Mouse (Mus musculus) neural tube, embryonic 11.5 days (tissue): Measurements from ENCODE around the gene Tmem240. TPM values are rescaled to one million over a fixed set of nuclear protein-coding genes. Genes with fewer than 3 reads are reported as not detected.

Experiments
- ATAC-seq: fragments of 200-750 bp; cut with Nextera tagmentation; 2 replicates; pipeline ENCODE4 v1.8.0; 2017; ENCODE audit warnings: moderate number of reproducible peaks, mild to moderate bottlenecking, moderate TSS enrichment, moderate library complexity; ENCODE audit not compliant: insufficient read depth, low FRiP score, low TSS enrichment
- DNase-seq: peaks from one replicate; pipeline ENCODE4 v3.0.0-alpha.2; 2015; ENCODE audit warnings: low spot score
- H3K27ac ChIP-seq: fragments of 300-500 bp; sonication (generic); 2 replicates; pipeline ENCODE4 v1.5.1; 2014; ENCODE audit warnings: low read depth, mild to moderate bottlenecking, low read length
- H3K27me3 ChIP-seq: fragments of 300-500 bp; sonication (generic); 2 replicates; pipeline ENCODE4 v1.6.1; 2014; ENCODE audit warnings: mild to moderate bottlenecking, low read length, mixed read lengths; ENCODE audit not compliant: control insufficient read depth, insufficient read depth
- H3K36me3 ChIP-seq: fragments of 300-500 bp; sonication (generic); 2 replicates; pipeline ENCODE4 v1.6.1; 2014; ENCODE audit warnings: mild to moderate bottlenecking, low read length, moderate library complexity, mixed read lengths; ENCODE audit not compliant: control insufficient read depth, insufficient read depth
- H3K4me1 ChIP-seq: fragments of 300-500 bp; sonication (generic); 2 replicates; pipeline ENCODE4 v1.6.1; 2014; ENCODE audit warnings: low read length, mixed read lengths; ENCODE audit not compliant: control insufficient read depth, insufficient read depth
- H3K4me2 ChIP-seq: fragments of 300-500 bp; sonication (generic); 2 replicates; pipeline ENCODE4 v1.6.1; 2014; ENCODE audit warnings: low read depth, mild to moderate bottlenecking, moderate library complexity
- H3K4me3 ChIP-seq: fragments of 300-500 bp; sonication (generic); 2 replicates; pipeline ENCODE4 v1.5.1; 2014; ENCODE audit warnings: low read depth, low read length
- H3K9ac ChIP-seq: fragments of 300-500 bp; sonication (generic); 2 replicates; pipeline ENCODE4 v1.6.1; 2014; ENCODE audit warnings: mild to moderate bottlenecking, low read length
- H3K9me3 ChIP-seq: fragments of 300-500 bp; sonication (generic); 2 replicates; pipeline ENCODE4 v1.6.1; 2016; ENCODE audit warnings: low read length; ENCODE audit not compliant: control insufficient read depth
- whole genome bisulfite sequencing: fragments of 180-500 bp; shearing (Covaris S2); extraction: QIAGEN DNeasy Blood & Tissue Kit; methylation state at CpG from one replicate; pipeline ENCODE4 v1.1.7; 2014; 5-methylcytosine and 5-hydroxymethylcytosine counted together
- polyA plus RNA-seq: library from polyadenylated mRNA; unstranded; fragments of >200 nt; fragmentation: Nextera tagmentation; extraction: Ambion mirVana; gene quantifications from 2 replicates; pipeline ENCODE4 v1.2.1, GENCODE M21; 2014

Tmem240 gene
- polyA plus RNA-seq, 1 experiment from 2014 or later: 1.3 TPM

DNA sequence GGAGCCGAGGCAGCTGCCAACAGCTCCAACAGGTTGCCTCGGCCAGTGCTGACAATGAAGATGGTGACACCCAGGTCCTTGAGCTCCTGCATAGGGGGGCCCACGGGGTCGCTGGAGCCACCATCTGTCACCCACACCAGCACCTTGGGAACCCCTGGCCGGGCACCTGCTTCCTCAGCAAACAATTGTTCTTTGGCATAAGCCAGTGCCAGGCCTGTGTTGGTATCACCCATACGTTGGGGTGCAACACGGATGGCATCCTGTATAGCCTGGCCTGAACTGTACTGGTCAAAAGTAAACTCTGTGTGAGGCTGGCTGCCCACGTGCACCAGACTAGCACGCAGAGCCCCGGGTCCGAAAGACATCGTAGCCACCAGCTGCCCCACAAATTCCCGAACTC is 38.2 kb downstream of the Tmem240 start:
- WGBS: 84% methylated on average over 13 of the region's 13 CpGs
- no peaks in the 10 kb centered on the region for H3K36me3 ChIP-seq
- ATAC-seq (no peak), DNase-seq (no peak)
- peaks cover 6% of the 10 kb centered on the region for H3K4me1 ChIP-seq
- H3K9ac ChIP-seq: no peak overlapping the region
- H3K4me2 ChIP-seq: no peak overlapping the region
- H3K9me3 ChIP-seq: no peaks in the 10 kb centered on the region
- no peak overlapping the region for H3K27ac ChIP-seq
- H3K4me3 ChIP-seq: no peak overlapping the region
- no peaks in the 10 kb centered on the region for H3K27me3 ChIP-seq

DNA sequence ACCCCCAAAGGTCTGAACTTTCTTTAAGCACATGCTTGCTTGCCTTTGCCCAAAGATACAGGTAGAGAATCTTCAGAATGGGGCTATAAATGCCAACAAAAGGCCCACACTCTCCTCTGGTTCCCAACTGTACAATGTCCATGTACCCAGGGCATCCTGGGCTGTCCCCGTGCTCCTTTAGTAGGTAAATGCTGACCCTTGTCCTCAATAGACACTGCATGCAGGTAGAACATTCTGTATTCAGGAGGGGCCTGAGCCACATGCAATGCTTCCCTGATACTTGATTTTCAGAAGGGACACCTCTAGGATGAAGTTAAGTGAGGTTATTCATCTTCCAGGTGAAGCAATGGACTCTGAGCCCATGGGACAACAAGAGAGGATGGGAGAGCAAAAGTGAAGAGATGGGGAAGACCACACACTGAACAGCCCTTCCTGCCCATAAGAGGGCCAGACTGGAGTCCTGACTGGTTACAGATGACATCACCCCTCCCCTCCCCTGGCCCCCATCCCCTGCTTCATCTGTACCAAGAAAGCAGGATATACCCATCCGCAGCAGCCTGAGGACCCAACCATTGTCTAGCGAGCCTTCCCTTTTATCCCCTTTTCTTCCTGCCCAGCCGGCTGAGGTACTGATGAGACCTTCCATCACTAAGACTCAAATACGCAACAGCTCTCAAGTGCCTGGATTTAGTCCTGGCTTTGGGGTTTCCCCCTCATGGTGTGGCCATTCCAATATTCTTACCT is 38.9 kb downstream of the Tmem240 start:
- peaks cover 6% of the 10 kb centered on the region for H3K4me1 ChIP-seq
- peak overlapping the region; percentile 68 for H3K4me2 ChIP-seq
- no peaks in the 10 kb centered on the region for H3K36me3 ChIP-seq
- H3K27ac ChIP-seq: no peak overlapping the region
- ATAC-seq (no peak), DNase-seq (no peak)
- H3K9ac ChIP-seq: no peak overlapping the region
- H3K4me3 ChIP-seq: peak overlapping the region; percentile 30; the same call in 1 of the 2 replicates
- H3K9me3 ChIP-seq: no peaks in the 10 kb centered on the region
- no peaks in the 10 kb centered on the region for H3K27me3 ChIP-seq
- 49% methylated on average over 5 of the region's 5 CpGs for WGBS

DNA sequence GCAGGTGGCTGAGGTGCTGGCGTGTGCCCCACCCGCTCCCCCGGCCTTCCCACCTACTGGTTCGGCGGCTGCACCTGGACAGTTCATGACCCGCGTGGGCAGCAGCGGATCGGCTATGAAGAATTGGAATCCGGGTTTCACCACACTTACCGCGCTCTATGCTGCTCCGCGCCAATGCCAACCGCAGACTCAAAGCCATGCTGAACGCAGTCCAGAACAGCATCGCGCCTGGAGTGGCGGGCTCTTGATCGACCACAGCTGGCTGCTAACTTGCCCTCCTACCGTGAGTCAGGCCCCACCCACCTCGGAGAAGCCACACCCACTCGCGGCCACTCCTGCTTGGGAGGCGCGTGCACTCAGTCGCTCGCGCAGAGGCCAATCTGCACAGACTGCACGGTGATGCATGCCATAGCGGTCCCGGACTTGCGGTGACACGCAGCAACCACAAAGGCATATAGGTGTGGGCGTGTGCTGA is 39.7 kb downstream of the Tmem240 start, which contains the start of gene Vwa1:
Gene Vwa1, minus strand, starts transcription at position 419 of the 475 bp plus-strand sequence.
- H3K9me3 ChIP-seq: no peaks in the 10 kb centered on the region
- WGBS: 1% methylated on average over 35 of the region's 35 CpGs
- H3K27ac ChIP-seq: no peak within 1 kb of the TSS; the same call in 1 of the 2 replicates
- no peaks in the 10 kb centered on the region for H3K36me3 ChIP-seq
- peak within 1 kb of the TSS; percentile 44 for H3K9ac ChIP-seq
- ATAC-seq (peak; percentile 31), DNase-seq (peak; percentile 86)
- H3K4me3 ChIP-seq: peak within 1 kb of the TSS; percentile 30
- H3K4me2 ChIP-seq: peak within 1 kb of the TSS; percentile 68
- H3K4me1 ChIP-seq: peaks cover 6% of the 10 kb centered on the region
- H3K27me3 ChIP-seq: no peaks in the 10 kb centered on the region

DNA sequence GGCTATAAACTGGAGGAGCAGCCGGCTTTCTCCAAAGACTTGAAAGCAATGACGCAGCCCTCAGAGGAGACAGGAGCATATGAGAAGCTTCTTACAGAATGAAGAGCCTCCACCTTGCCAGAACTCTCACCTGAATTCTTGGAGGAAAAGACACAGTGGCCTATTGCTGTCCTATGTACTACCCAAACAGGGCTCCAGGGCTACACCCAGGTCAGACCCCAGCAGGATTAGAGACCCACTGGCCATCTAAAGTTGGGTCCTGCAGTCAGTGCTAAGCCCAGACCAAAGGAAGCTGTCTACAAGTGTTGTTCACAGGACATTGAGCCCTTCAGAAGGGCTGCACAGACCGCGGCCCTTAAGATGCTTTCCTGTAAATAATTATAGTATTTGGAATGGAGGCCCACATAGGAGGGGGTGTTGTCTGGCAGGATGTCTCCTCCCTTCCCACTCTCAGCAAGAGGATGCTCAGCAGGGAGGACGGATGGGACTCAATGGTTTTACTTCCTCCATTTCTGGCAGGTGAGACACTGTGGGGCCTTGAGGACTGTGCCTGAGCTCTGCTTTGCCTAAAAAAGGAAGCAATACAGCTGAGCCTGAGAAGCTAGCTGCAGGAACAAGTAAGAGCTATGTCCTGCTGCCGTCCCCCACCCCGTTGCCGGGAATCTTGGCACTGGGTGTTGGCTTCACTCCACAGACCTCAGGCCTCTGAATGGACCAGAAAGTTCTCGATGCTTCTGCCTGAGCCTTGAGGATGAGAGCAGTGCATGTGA is 40.6 kb downstream of the Tmem240 start:
- Histone ChIP-seq H3K36me3 (no peaks in the 10 kb centered on the region), H3K27me3 (no peaks in the 10 kb centered on the region), H3K4me3 (no peak overlapping the region), H3K27ac (no peak overlapping the region; the same call in 1 of the 2 replicates), H3K4me1 (peaks cover 6% of the 10 kb centered on the region), H3K9ac (peak overlapping the region; percentile 44; the same call in 1 of the 2 replicates), H3K4me2 (peak overlapping the region; percentile 68), H3K9me3 (no peaks in the 10 kb centered on the region)
- ATAC-seq: no peak
- WGBS: 64% methylated on average over 9 of the region's 9 CpGs
- no peak for DNase-seq

DNA sequence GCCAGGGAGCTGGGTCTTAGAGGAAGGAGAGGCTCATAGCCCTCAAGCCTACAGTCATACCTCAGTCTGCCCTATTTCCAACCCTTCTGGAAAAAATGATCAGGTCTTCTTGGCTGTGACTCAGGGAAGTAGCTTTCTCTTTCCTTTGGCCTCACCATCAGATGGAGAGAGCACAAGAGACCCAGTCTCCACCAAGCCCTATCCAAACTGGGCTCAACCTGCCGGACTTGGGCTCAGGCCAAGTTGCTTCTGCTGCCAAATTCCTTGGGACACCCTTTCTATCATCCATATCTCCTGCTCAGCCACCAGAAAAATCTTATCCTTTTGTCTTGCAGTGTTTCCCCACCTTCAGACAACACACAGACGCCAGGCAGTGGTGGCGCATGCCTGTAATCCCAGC is 41.3 kb downstream of the Tmem240 start:
- Histone ChIP-seq H3K4me1 (peaks cover 6% of the 10 kb centered on the region), H3K4me3 (no peak overlapping the region), H3K9ac (no peak overlapping the region), H3K36me3 (no peaks in the 10 kb centered on the region), H3K9me3 (no peaks in the 10 kb centered on the region), H3K27me3 (no peaks in the 10 kb centered on the region), H3K4me2 (no peak overlapping the region), H3K27ac (no peak overlapping the region; the same call in 1 of the 2 replicates)
- no peak for DNase-seq
- ATAC-seq: no peak
- 90% methylated on average over 3 of the region's 3 CpGs for WGBS

DNA sequence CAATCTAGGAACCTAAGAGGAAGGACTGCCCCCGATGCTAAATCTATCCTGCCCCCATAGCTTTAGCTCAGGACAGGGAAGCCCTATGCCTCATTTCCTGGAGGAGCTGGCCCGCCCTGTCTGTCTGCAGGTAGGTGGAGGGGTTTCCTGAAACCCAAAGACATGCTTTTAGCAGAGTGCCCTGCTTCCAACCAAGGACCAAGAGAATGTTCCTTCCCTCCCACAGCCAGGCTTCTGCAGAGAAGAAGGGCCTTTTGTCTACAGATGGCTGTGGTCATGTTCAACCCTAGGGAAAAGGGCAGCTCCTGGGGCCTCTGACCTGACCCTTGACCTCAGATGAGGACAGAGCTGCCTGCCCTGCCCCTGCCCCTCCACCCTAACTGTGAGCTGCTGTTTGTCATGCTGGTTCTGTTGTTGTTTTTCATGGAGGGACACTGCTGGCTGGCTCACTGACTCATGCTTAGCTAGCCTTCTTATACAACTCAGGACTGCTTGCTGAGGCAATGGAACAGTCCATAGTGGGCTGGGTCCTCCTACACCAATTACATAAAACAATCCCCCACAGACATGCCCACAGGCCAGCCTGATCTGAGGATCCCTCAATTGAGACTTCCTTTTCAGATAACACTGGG is 42.2 kb downstream of the Tmem240 start:
- 34% methylated on average over 2 of the region's 2 CpGs for WGBS
- DNase-seq (no peak), ATAC-seq (no peak)
- Histone ChIP-seq H3K9me3 (no peaks in the 10 kb centered on the region), H3K27ac (0 out of 2 replicates have a peak overlapping the region, but pooled peaks have one; percentile 4), H3K27me3 (no peaks in the 10 kb centered on the region), H3K4me3 (no peak overlapping the region), H3K4me1 (peaks cover 6% of the 10 kb centered on the region), H3K36me3 (no peaks in the 10 kb centered on the region), H3K9ac (no peak overlapping the region; the same call in 1 of the 2 replicates), H3K4me2 (no peak overlapping the region)

DNA sequence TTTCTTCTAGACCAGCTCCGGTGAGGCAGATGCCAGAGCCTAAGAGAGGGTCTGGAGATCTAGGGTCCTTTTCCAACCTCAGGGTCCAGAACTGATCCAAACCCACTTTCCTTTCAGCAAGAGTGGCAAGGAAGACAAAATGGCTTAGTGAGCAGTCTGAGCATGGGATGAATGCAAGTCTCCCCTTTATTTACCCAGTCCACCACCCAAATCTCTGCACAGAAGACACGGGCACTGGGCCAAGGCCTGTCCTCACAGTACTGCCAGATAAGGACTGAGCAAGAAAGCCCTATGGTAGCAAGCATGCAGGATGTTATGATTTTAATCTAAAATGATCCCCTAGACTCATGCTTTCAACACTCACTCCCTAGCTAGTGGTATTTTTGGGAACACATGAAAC is 43.2 kb downstream of the Tmem240 start:
- Histone ChIP-seq H3K9me3 (no peaks in the 10 kb centered on the region), H3K36me3 (no peaks in the 10 kb centered on the region), H3K27ac (no peak overlapping the region), H3K9ac (no peak overlapping the region), H3K4me3 (no peak overlapping the region), H3K4me1 (peaks cover 6% of the 10 kb centered on the region), H3K4me2 (no peak overlapping the region), H3K27me3 (no peaks in the 10 kb centered on the region)
- 74% methylated on average over 2 of the region's 2 CpGs for whole genome bisulfite sequencing
- DNase-seq: no peak
- ATAC-seq: no peak

DNA sequence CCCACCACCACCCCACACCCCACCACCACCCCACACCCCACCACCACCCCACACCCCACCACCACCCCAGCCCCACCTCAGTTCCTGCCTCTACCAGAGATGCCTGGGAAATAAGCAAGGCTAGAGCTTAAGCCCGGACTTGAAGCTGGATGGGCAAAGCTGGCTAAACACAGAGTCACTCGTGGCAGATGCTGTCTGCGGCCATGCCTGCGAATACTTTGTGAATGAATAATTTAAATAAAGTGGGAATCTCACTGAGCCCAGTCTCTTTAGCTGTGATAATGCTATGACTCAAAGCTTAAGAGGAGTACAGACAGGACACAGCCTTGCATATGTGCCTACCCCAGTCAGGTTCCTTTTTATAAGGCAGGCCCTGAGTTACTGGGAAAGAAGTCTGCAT is 44.9 kb downstream of the Tmem240 start:
- ATAC-seq (no peak), DNase-seq (no peak)
- no peaks in the 10 kb centered on the region for H3K27me3 ChIP-seq
- WGBS: 87% methylated on average over 4 of the region's 4 CpGs
- 0 out of 2 replicates have a peak, but pooled peaks cover 2% of the 10 kb centered on the region for H3K4me1 ChIP-seq
- H3K9me3 ChIP-seq: no peaks in the 10 kb centered on the region
- H3K4me3 ChIP-seq: no peak overlapping the region
- no peak overlapping the region for H3K4me2 ChIP-seq
- no peak overlapping the region for H3K27ac ChIP-seq
- no peaks in the 10 kb centered on the region for H3K36me3 ChIP-seq
- no peak overlapping the region for H3K9ac ChIP-seq
